Comparison of ENCODE assay signal across 17 mouse cellular contexts in genomic region chr3:148315286-148315685, GRCm38 (mm10).
"Had no signal": no experiment of that assay in that cellular context is flagged by ENCODE, and none has a peak within 500 bp of the region (broad histone marks: within the 10 kb centered on the region; RNA-seq: fewer than 3 reads in every experiment).

No protein-coding gene starts in this region.

- H3K9ac ChIP-seq: liver, postnatal 0 days; lung, embryonic 15.5 days; midbrain, embryonic 13.5 days; midbrain, embryonic 15.5 days; neural tube, embryonic 12.5 days; stomach, embryonic 15.5 days had no signal

- H3K36me3 ChIP-seq: lung, embryonic 15.5 days; midbrain, embryonic 13.5 days; midbrain, embryonic 15.5 days; neural tube, embryonic 12.5 days; stomach, embryonic 15.5 days had no signal

- DNase-seq: liver, postnatal 0 days; lung, adult 2 months; lung, postnatal 14 days; lung, postnatal 36 days; right cerebral cortex, postnatal 14 days; thymus, adult 2 months; thymus, postnatal 36 days had no signal

- H3K4me3 ChIP-seq: lung, embryonic 15.5 days; megakaryocyte, embryonic 14.5 days; midbrain, embryonic 13.5 days; midbrain, embryonic 15.5 days; neural tube, embryonic 12.5 days; stomach, embryonic 15.5 days had no signal

- H3K4me2 ChIP-seq: lung, embryonic 15.5 days; midbrain, embryonic 11.5 days; midbrain, embryonic 13.5 days; midbrain, embryonic 15.5 days; neural tube, embryonic 12.5 days; stomach, embryonic 15.5 days had no signal

- H3K27ac ChIP-seq: lung, embryonic 15.5 days; macrophage; midbrain, embryonic 13.5 days; midbrain, embryonic 15.5 days; neural tube, embryonic 12.5 days; stomach, embryonic 15.5 days; stomach, postnatal 0 days had no signal

- H3K4me1 ChIP-seq: lung, embryonic 15.5 days; megakaryocyte, embryonic 14.5 days; midbrain, embryonic 13.5 days; midbrain, embryonic 15.5 days; neural tube, embryonic 12.5 days; stomach, embryonic 15.5 days had no signal

- H3K9me3 ChIP-seq: lung, embryonic 15.5 days; megakaryocyte, embryonic 14.5 days; midbrain, embryonic 13.5 days; midbrain, embryonic 15.5 days; neural tube, embryonic 12.5 days; stomach, embryonic 15.5 days had no signal

- H3K27me3 ChIP-seq: lung, embryonic 15.5 days; megakaryocyte, embryonic 14.5 days; midbrain, embryonic 13.5 days; midbrain, embryonic 15.5 days; neural tube, embryonic 12.5 days; stomach, embryonic 15.5 days had no signal

- ATAC-seq: liver, postnatal 0 days; lung, postnatal 0 days; midbrain, embryonic 13.5 days; midbrain, embryonic 15.5 days had no signal
